Mouse (Mus musculus): ENCODE data around the gene Lepr.

GRCm38 (mm10) chr4:101689645-101690044 lies 27.6 kb upstream of the Lepr start:
- TF ChIP-seq CTCF (IDR thresholded peaks at IDR 0.05; ENCODE audit: low read depth): no peak
- no peak for TF ChIP-seq EP300 (IDR thresholded peaks at IDR 0.05; ENCODE audit: low read depth)
